Mouse (Mus musculus) fibroblast of lung, adult 2 months (primary cell): Measurements from ENCODE around the gene Rtl6.

Experiments used
- DNase-seq: peaks from one replicate; pipeline ENCODE4 v3.0.0-alpha.2; 2011; ENCODE audit warnings: low read depth

Gene Rtl6

DNA sequence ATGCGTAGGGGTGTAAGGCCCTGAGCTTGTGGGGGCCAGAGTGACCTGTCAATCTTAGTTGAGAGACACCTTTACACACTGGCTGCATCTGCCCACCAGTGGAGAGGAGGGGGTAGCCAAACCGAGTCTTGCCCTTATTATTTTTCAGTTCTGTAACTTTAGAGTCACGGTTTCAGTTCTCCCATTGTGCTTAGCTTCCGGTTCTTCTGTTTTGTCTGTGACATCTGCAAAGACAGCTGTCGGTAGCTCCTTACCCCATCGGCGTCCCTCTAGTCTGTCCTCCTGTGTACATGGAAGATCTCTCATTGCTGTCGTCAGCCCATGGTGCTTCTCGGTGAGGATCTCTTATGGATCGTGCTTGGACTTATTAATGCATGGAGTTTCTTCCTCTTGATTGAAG lies 20.5 kb downstream of the Rtl6 start:
- DNase-seq: no peak

DNA sequence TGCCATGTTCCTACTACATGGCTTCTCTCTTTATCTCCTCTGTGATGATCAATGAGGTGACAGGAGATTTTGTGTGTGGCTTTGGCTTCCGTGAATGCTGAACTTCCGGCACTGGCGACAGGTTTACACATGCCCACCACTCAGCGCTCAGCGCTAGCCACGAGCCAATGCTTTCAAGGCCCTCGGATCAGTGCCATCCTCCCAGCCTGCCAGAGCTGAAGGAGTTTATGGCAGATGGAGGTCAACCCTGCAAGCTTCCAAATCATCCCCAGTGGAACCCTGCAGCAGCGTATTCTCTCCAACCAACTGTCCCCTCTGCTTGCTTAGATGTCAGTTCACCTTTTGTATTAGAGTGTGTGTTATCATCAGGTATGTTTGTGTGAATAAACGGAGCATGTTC lies 21.0 kb downstream of the Rtl6 start:
- no peak for DNase-seq

DNA sequence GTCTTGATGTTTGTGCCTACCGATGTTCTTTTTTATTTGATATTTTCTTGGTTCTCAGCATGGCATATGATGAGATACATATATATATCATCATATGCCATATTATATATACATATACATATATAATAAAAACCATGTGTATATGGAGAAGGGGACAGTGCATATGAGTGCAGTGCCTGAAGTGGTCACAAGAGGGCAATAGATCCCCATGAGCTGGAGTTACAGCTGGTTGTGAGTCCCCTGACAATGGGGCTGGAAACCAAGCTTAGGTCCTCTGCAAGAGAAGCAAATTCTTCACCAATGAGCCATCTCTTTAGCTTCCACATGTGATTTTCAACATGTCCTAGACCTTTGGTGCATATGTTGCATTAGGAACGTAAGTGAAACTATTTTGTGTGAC lies 21.7 kb downstream of the Rtl6 start:
- DNase-seq: no peak

DNA sequence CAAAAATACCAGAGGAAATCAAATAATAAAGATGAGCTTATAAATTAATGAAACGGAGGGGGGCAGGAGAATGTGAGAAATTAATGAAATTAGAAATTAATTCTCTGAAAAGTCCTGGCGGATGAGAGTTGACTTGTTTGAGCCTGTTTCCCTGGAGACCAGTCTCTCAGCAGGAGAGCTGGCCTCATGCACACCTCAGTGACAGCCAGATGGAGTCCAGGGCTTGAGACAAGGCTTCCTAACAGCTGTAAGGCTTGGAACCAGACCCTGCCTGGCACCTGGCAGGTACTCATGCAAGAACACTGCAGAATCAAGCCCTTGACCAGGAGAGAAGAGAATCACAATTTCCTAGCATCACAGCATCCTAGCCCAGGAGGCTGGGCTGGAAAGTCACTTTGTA lies 25.4 kb downstream of the Rtl6 start:
- no peak for DNase-seq

DNA sequence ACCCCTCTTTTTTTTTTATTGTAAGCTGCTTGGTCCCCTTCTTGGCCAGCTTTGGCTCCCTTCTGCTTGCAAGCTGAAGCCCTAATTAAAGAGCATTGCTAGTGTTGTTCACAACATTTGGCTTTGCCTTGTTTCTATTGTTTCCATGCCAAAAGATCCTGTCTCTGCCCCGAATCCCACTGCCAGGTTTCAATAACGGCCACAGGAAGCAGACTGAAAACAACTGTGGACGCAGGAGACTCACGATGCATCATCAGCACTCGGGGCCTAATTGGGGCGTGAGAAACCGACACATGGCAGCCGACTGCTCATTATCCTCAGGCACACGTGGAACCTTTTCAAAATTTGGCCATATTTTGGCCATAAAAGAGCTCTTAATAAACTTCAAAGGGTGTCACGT lies 26.1 kb downstream of the Rtl6 start:
- peak; percentile 17 for DNase-seq

DNA sequence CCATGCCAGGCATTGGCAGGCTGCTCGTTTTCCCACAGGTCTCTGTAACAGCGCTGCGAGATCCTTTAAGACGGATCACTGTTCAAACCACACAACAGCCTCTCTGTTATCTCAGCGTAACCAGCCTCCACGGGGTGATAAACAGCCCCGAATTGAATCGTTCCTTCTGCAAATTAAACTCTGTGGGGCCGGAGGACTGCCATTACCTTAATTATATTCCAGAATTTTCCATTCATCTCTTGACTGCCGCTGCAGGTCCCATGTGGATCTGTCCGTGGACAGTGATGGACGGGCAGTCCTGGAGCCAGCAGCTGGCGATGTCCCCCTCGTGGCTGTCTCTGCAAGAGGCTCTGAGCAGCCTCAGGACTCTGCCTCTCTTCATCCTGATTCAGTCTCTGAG lies 30.7 kb downstream of the Rtl6 start:
- DNase-seq: no peak

DNA sequence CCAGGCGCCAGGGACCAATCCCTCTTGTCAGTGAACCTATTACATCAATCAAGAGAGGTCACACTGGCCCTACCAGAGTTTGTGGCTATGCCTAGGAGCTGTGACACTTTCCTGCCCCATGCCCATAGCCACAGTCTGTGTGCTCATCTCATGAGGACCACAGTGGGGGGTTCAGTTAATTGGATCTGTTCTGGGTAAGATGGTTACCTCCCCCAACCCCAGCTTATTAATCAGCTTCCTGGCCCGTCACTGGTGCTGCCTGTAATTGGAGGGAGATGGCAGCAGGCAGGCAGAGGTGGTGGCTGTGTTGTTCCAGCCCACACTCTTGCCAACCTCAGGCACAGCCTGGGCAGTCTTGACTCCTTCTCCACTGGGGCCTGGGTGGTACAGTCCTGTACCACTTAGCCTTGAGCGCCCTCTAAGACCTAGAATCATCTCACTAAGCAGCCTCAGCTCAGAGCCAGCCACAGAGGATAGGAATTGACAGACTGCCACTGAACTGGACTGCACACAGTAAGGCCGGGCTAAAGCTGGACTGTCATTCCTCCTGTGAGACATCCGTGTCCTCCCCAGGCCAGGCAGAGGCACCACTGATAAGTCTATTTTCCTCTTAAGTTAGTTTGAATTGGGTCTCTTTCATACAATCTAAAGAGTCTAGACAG lies 32.3 kb downstream of the Rtl6 start:
- DNase-seq: no peak

DNA sequence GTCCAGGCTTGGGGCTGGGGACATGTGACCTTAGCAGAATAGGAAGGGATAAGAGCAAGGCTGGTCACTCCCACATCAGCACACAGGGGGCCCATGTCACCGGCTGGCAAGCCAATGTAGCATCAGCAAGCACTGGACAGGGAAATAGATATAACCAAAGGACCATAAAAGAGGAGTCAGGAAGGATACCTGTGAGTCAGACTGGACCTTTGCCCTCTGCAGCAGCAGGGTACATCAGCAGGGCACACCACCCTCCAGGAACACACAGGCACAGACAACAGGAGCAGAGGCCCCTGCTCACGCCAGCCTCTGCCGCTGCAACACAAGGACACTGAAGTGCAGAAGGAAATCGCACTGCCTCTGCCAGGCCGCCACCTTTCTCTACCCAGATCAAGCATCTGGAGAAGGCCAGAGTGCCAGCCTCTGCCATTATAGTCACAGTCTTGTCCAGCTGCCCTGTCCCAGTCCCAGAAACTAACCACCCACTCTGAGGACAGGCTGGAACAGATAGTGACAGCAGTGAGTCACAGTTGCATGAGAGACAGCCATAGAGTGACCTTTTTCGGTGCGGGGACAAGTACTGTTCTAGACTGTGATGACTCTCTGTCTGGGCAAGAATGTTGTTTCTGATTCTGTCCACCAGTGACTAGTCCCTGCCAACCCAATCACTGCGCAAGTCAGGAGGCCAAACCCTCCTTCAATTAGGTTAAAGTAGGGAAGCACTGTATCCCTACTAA lies 34.5 kb downstream of the Rtl6 start:
- DNase-seq: no peak

DNA sequence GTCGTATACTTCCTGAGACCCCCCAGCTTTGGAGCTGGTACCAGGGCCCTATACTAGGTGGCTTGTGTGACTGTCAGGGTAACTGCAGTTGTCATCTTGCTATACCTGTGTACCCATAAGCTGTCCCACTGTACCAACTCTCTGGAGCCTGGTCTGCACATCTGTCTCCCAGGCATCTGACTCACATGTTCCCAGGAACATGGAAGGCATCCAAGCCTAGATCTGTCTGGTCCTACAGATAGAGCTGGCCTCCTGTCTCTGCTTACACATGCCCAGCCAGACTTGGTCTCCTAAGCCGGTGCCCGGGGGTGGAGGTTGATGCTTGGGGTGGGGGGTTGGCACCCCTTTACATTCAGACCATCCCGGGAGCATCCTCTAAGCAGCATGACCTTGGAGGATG lies 36.1 kb downstream of the Rtl6 start:
- no peak for DNase-seq

DNA sequence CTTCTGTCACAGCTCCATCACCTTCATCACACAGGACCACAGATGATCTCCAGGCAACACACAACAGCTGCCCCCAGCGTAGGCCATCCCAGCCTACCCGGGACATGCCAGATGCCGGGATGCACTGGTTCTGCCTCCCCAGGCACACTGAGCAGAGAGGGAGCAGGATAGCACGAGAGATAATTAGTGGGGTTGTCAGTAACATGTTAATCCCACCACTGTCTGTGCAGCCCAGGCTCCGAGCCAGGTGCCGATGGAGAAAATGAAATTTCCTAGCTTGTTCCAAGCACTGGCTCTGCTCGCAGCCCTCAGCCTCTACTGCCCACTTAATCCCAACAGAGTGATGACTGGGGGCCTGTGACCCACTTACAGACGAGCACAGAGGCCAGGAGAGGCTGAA lies 39.1 kb downstream of the Rtl6 start:
- DNase-seq: no peak

DNA sequence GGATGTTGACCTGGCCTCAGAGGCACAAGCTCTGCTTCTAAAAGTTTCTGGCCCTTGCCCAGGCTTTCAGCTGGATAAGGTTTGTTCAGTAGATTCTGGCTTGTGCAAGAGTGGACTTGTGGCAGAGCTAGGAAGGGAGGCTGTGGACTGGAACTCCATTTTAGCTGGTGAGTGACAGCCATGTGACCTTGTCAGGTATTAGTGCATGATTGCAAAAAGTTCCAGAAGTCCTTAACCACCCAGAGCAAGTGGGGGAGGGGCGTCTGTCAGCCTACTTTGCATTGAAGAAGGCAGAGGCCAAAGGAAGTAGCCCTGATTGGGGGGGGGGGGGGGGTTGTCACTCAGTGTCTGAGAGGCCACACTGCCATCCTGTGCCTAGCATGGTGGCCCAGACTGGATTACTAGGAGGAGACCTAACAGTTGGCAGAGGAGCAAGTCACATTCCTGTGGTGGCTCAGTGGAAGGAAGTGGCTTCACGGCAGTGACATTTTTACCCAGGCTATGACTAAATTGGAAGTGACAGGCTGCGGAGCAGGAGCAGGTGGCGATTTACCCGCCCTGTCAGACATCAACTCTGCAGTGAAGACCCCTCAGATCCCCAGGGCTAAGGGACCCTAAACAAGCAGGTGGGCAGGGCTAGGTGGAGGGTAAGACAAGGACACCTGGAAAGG lies 44.9 kb downstream of the Rtl6 start:
- no peak for DNase-seq

DNA sequence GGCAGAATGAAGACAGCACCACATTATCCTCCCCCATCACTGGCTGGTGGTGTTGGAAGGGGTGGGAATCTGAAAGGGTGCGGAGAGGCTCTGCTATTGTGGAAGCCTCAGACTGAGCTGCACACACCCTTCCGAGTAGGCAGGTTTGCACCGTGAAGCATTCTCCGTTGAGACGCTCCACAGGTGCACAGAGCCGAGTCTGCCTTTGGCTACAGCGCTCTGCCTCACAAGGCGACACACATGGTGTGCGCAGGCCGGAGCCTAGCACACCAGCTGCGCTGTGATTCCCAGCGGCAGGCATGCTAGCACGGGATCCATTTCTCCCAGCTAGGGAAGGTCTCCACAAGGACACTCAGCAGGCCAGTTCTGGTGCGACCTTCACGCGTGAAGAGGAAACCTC lies 47.6 kb downstream of the Rtl6 start:
- no peak for DNase-seq

DNA sequence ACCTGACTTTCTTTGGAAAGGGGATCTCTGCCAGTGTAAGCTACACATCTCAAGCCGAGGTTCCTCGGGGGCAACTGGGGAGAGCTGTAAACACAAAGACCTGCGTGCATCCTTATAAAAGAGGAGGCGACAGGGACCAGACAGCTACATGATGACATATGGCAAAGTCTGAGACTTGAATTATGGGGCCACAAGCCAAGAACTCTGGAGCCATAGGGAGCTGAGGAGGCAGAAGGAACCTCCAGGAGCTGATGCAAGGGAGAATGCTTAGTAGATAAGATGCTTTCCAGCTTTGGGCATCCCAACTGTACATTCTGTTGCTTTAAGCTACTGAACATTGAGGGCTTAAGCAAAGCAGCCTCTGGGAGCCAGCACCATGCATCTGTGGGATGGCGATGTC lies 48.5 kb downstream of the Rtl6 start:
- no peak for DNase-seq

DNA sequence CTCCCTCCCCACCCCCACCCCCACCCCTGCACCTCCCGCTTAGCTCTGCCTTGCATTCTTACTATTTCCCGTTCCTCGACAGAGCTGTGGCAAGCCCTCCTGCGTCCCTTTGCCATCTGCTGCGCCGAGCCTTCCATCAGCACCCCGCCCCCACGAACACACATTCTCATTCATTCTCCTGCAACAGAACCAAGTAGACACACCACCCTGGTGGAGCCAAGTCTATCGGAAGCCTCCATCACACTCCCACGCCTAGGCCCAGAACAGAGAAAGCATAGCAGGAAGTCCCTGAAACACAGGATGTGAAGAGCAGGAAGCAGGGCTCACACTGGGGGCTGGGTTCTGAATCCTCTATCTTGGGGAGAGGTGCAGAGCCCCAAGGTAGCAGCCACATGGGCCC lies 51.6 kb downstream of the Rtl6 start:
- no peak for DNase-seq

DNA sequence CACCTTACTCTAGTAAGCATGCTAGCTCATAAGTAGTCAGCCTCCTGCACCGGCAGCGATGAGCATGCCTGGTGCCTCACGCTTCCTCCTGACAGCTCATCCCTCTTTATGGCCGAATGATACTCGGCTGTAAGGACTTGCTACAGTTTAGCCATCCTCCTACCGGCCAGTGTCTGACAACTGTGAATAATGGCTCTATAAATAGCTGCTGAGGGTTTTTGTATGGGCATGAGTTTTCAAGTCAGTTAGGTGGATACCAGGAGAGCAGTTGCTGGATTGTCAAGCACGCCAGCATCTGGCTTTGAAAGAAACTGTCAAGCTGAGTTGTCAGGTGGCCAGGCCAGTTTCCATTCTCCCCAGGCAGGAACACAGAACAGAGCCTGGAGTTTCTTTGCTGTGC lies 52.7 kb downstream of the Rtl6 start:
- DNase-seq: no peak
